Mouse (Mus musculus): Measurements from ENCODE around the gene Zmynd12. TPM values are rescaled to one million over a fixed set of nuclear protein-coding genes. Genes with fewer than 3 reads are reported as not detected.

The Zmynd12 gene
- polyA plus RNA-seq, 1 experiment from 2014 or later: 2.9 TPM

- H3K4me3 ChIP-seq (ENCODE audit: low read depth, low read length): no peak overlapping the region
- DNase-seq (ENCODE audit: low spot score) (no peak), ATAC-seq (no peak)
- H3K27me3 ChIP-seq (replicated peaks; ENCODE audit: insufficient read depth, low read length): no peaks in the 10 kb centered on the region
- no peaks in the 10 kb centered on the region for H3K36me3 ChIP-seq (ENCODE audit: insufficient read depth, low read length)
- H3K27ac ChIP-seq (ENCODE audit: low read length): no peak overlapping the region
- no peak overlapping the region for H3K9ac ChIP-seq (replicated peaks; ENCODE audit: low read depth)
- H3K4me1 ChIP-seq (ENCODE audit: insufficient read depth, low read depth, low read length): no peaks in the 10 kb centered on the region
- no peaks in the 10 kb centered on the region; the same call in 1 of the 2 replicates for H3K9me3 ChIP-seq (ENCODE audit: low read length)
- no peak overlapping the region for H3K4me2 ChIP-seq (replicated peaks; ENCODE audit: low read depth, low read length)
- TF ChIP-seq CTCF (IDR thresholded peaks at IDR 0.05): no peak
- no peak for TF ChIP-seq EP300 (IDR thresholded peaks at IDR 0.05)
- 95% methylated on average over 2 of the region's 2 CpGs for WGBS
Measured at GRCm38 (mm10) chr4:119403431-119403830, 19.2 kb upstream of the Zmynd12 start.

- TF ChIP-seq CTCF (IDR thresholded peaks at IDR 0.05) (no peak), EP300 (IDR thresholded peaks at IDR 0.05) (no peak)
- WGBS: 78% methylated on average over 10 of the region's 12 CpGs
- Histone ChIP-seq H3K27ac (ENCODE audit: low read length) (no peak overlapping the region), H3K4me2 (replicated peaks; ENCODE audit: low read depth, low read length) (no peak overlapping the region), H3K9me3 (ENCODE audit: low read length) (no peaks in the 10 kb centered on the region), H3K36me3 (ENCODE audit: insufficient read depth, low read length) (no peaks in the 10 kb centered on the region), H3K9ac (replicated peaks; ENCODE audit: low read depth) (no peak overlapping the region), H3K27me3 (replicated peaks; ENCODE audit: insufficient read depth, low read length) (no peaks in the 10 kb centered on the region), H3K4me1 (ENCODE audit: insufficient read depth, low read depth, low read length) (peaks cover 6% of the 10 kb centered on the region; the same call in 1 of the 2 replicates), H3K4me3 (ENCODE audit: low read depth, low read length) (no peak overlapping the region)
- no peak for ATAC-seq
- DNase-seq (ENCODE audit: low spot score): no peak
Measured at GRCm38 (mm10) chr4:119411877-119412650, 10.6 kb upstream of the Zmynd12 start.

GRCm38 (mm10) chr4:119412791-119413190 lies 9.8 kb upstream of the Zmynd12 start:
- peak; percentile 36 for DNase-seq (ENCODE audit: low spot score)
- no peak overlapping the region for H3K4me2 ChIP-seq (replicated peaks; ENCODE audit: low read depth, low read length)

GRCm38 (mm10) chr4:119415072-119415753 lies 7.4 kb upstream of the Zmynd12 start, which contains the start of gene Ccdc30:
Ccdc30 (minus strand) TSS chr4:119415521.
- peaks cover 6% of the 10 kb centered on the region; the same call in 1 of the 2 replicates for H3K4me1 ChIP-seq (ENCODE audit: insufficient read depth, low read depth, low read length)
- peak within 1 kb of the TSS; percentile 88 for H3K4me2 ChIP-seq (replicated peaks; ENCODE audit: low read depth, low read length)
- no peak for TF ChIP-seq EP300 (IDR thresholded peaks at IDR 0.05)
- no peak for TF ChIP-seq CTCF (IDR thresholded peaks at IDR 0.05)
- no peak within 1 kb of the TSS for H3K27ac ChIP-seq (ENCODE audit: low read length)
- H3K9me3 ChIP-seq (ENCODE audit: low read length): no peaks in the 10 kb centered on the region
- DNase-seq (ENCODE audit: low spot score) (peak; percentile 95), ATAC-seq (peak; percentile 100)
- H3K4me3 ChIP-seq (ENCODE audit: low read depth, low read length): peak within 1 kb of the TSS; percentile 51
- no peaks in the 10 kb centered on the region for H3K36me3 ChIP-seq (ENCODE audit: insufficient read depth, low read length)
- 1% methylated on average over 49 of the region's 49 CpGs for WGBS
- H3K9ac ChIP-seq (replicated peaks; ENCODE audit: low read depth): no peak within 1 kb of the TSS; the same call in 1 of the 2 replicates
- H3K27me3 ChIP-seq (replicated peaks; ENCODE audit: insufficient read depth, low read length): no peaks in the 10 kb centered on the region

More at GRCm38 (mm10) chr4:119412791-119413190, 9.8 kb upstream of the Zmynd12 start:
- 40% methylated on average over 6 of the region's 6 CpGs for WGBS
- ATAC-seq: peak; percentile 18; the same call in 1 of the 2 replicates
- no peak overlapping the region for H3K9ac ChIP-seq (replicated peaks; ENCODE audit: low read depth)
- TF ChIP-seq CTCF (IDR thresholded peaks at IDR 0.05) (no peak), EP300 (IDR thresholded peaks at IDR 0.05) (no peak)
- H3K4me1 ChIP-seq (ENCODE audit: insufficient read depth, low read depth, low read length): peaks cover 6% of the 10 kb centered on the region; the same call in 1 of the 2 replicates
- H3K36me3 ChIP-seq (ENCODE audit: insufficient read depth, low read length): no peaks in the 10 kb centered on the region
- no peaks in the 10 kb centered on the region for H3K27me3 ChIP-seq (replicated peaks; ENCODE audit: insufficient read depth, low read length)
- H3K4me3 ChIP-seq (ENCODE audit: low read depth, low read length): no peak overlapping the region
- no peak overlapping the region for H3K27ac ChIP-seq (ENCODE audit: low read length)
- H3K9me3 ChIP-seq (ENCODE audit: low read length): no peaks in the 10 kb centered on the region

GRCm38 (mm10) chr4:119417270-119417669 lies 5.3 kb upstream of the Zmynd12 start:
- Histone ChIP-seq H3K4me1 (ENCODE audit: insufficient read depth, low read depth, low read length) (peaks cover 14% of the 10 kb centered on the region; the same call in 1 of the 2 replicates), H3K4me2 (replicated peaks; ENCODE audit: low read depth, low read length) (no peak overlapping the region), H3K36me3 (ENCODE audit: insufficient read depth, low read length) (no peaks in the 10 kb centered on the region), H3K27ac (ENCODE audit: low read length) (no peak overlapping the region), H3K9me3 (ENCODE audit: low read length) (no peaks in the 10 kb centered on the region), H3K27me3 (replicated peaks; ENCODE audit: insufficient read depth, low read length) (no peaks in the 10 kb centered on the region), H3K4me3 (ENCODE audit: low read depth, low read length) (no peak overlapping the region), H3K9ac (replicated peaks; ENCODE audit: low read depth) (no peak overlapping the region)
- WGBS: 71% methylated on average over 3 of the region's 3 CpGs
- ATAC-seq: no peak
- no peak for DNase-seq (ENCODE audit: low spot score)
- no peak for TF ChIP-seq CTCF (IDR thresholded peaks at IDR 0.05)
- TF ChIP-seq EP300 (IDR thresholded peaks at IDR 0.05): no peak

- Histone ChIP-seq H3K36me3 (ENCODE audit: insufficient read depth, low read length) (no peaks in the 10 kb centered on the region), H3K27ac (ENCODE audit: low read length) (no peak overlapping the region), H3K4me1 (ENCODE audit: insufficient read depth, low read depth, low read length) (peaks cover 14% of the 10 kb centered on the region; the same call in 1 of the 2 replicates), H3K9me3 (ENCODE audit: low read length) (no peaks in the 10 kb centered on the region), H3K27me3 (replicated peaks; ENCODE audit: insufficient read depth, low read length) (no peaks in the 10 kb centered on the region), H3K9ac (replicated peaks; ENCODE audit: low read depth) (no peak overlapping the region), H3K4me2 (replicated peaks; ENCODE audit: low read depth, low read length) (no peak overlapping the region), H3K4me3 (ENCODE audit: low read depth, low read length) (no peak overlapping the region)
- WGBS: 80% methylated on average over 3 of the region's 3 CpGs
- ATAC-seq (no peak), DNase-seq (ENCODE audit: low spot score) (no peak)
- no peak for TF ChIP-seq CTCF (IDR thresholded peaks at IDR 0.05)
- no peak for TF ChIP-seq EP300 (IDR thresholded peaks at IDR 0.05)
Measured at GRCm38 (mm10) chr4:119417894-119418293, 4.7 kb upstream of the Zmynd12 start.

All from lung, postnatal 0 days (tissue).